Mouse (Mus musculus) kidney, embryonic 14.5 days (tissue): ENCODE measurements around the gene Ogdh. TPM values are rescaled to one million over a fixed set of nuclear protein-coding genes. Genes with fewer than 3 reads are reported as not detected.
A peak's percentile ranks its signal among the peaks of the same experiment; 100 is the strongest.

Experiments used
- ATAC-seq: fragments of 200-750 bp; cut with Nextera tagmentation; 2 replicates; pipeline ENCODE4 v1.8.0; 2017; ENCODE audit warnings: moderate number of reproducible peaks, mild to moderate bottlenecking, moderate TSS enrichment, moderate library complexity; ENCODE audit not compliant: low FRiP score, low TSS enrichment
- H3K27ac ChIP-seq: fragments of 300-500 bp; sonication (generic); 2 replicates; pipeline ENCODE4 v1.5.1; 2014; ENCODE audit warnings: low read depth, mild to moderate bottlenecking, low read length, moderate library complexity, mixed read lengths
- H3K27me3 ChIP-seq: fragments of 300-500 bp; sonication (generic); 2 replicates; pipeline ENCODE4 v1.6.1; 2014; ENCODE audit warnings: mild to moderate bottlenecking, low read length; ENCODE audit not compliant: control insufficient read depth, insufficient read depth
- H3K36me3 ChIP-seq: fragments of 300-500 bp; sonication (generic); 2 replicates; pipeline ENCODE4 v1.6.1; 2014; ENCODE audit warnings: low read length, mixed read lengths; ENCODE audit not compliant: control insufficient read depth, insufficient read depth
- H3K4me1 ChIP-seq: fragments of 300-500 bp; sonication (generic); 2 replicates; pipeline ENCODE4 v1.6.1; 2014; ENCODE audit warnings: low read length, mixed read lengths; ENCODE audit not compliant: control insufficient read depth, insufficient read depth
- H3K4me2 ChIP-seq: fragments of 300-500 bp; sonication (generic); replicated peaks from 2 replicates; pipeline ENCODE4 v1.6.1; 2014; ENCODE audit warnings: low read depth, mild to moderate bottlenecking, low read length
- H3K4me3 ChIP-seq: fragments of 300-500 bp; sonication (generic); 2 replicates; pipeline ENCODE4 v1.5.1; 2014; ENCODE audit warnings: mild to moderate bottlenecking, low read length
- H3K9ac ChIP-seq: fragments of 300-500 bp; sonication (generic); 2 replicates; pipeline ENCODE4 v1.6.1; 2014; ENCODE audit warnings: low read depth, mild to moderate bottlenecking, low read length, moderate library complexity
- H3K9me3 ChIP-seq: fragments of 300-500 bp; sonication (generic); 2 replicates; pipeline ENCODE4 v1.6.1; 2016; ENCODE audit warnings: low read length; ENCODE audit not compliant: control insufficient read depth
- WGBS: fragments of 180-500 bp; shearing (Covaris S2); extraction: QIAGEN DNeasy Blood & Tissue Kit; methylation state at CpG from one replicate; pipeline ENCODE4 v1.1.7; 2014; 5-methylcytosine and 5-hydroxymethylcytosine counted together
- polyA plus RNA-seq: library from polyadenylated mRNA; unstranded; fragments of >200 nt; fragmentation: Nextera tagmentation; extraction: Ambion mirVana; gene quantifications from 2 replicates; pipeline ENCODE4 v1.2.1, GENCODE M21; 2014

The Ogdh gene
- polyA plus RNA-seq, 1 experiment from 2014 or later: 108 TPM

DNA sequence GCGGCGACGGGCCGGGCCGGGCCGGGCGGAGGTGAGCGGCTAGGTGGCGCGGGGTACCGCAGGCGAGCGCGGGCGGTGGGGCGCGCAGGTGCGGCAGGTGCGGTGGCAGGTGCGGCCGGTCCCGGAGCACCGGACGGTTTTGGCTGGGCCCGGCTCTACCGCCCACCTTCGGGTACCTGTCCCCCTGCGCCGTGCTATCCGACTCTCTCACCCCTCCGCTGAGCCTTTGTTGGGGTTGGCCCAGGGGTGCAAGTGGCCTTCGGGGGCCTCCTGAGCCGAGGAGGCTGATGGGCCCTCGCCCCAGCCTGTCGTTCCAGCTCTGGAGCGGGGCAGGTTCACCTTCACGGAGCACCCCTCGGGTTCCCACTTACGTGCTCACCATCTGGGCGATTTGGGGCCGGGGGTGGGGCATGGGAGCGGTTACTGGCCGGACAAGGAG is 98.1 kb downstream of the Ogdh start:
- Histone ChIP-seq H3K4me2 (peak overlapping the region; percentile 83), H3K9ac (peak overlapping the region; percentile 85), H3K36me3 (peaks cover 7% of the 10 kb centered on the region), H3K9me3 (no peaks in the 10 kb centered on the region), H3K4me3 (peak overlapping the region; percentile 92), H3K27me3 (no peaks in the 10 kb centered on the region), H3K4me1 (peaks cover 16% of the 10 kb centered on the region), H3K27ac (0 out of 2 replicates have a peak overlapping the region, but pooled peaks have one; percentile 47)
- ATAC-seq: peak; percentile 43
- WGBS: 1% methylated on average over 34 of the region's 43 CpGs

DNA sequence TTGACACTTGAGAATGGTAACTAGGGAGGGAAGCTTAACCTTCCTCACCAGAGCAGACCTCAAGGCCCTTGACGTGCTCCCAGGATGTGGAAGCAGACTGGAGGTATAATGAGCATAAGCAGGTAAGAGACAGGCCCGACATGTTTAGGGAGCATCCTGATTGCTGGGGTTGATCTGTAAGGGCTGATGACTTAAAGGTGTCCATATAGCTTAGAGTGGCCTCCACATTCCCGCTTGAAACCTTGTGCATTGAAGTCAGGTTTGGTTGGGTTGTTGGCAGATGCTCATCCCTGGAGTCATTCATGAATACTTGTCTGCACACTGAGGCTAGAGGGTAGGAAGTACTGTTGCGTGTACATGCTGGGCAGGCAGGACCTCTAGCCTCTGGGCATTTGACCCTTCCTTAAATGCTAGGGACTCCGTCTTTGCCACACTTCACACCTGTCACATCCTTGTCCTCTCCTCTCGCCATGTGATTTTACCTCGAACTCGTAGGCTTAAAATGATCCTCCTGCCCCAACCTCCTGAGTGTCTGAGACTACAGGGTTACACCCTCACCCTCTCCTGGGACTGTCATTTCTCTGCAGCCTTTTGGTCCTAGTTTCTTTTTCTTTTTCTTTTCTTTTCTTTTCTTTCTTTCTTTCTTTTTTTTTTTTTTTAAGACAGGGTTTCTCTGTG is 99.1 kb downstream of the Ogdh start:
- H3K36me3 ChIP-seq: peaks cover 16% of the 10 kb centered on the region
- no peak for ATAC-seq

DNA sequence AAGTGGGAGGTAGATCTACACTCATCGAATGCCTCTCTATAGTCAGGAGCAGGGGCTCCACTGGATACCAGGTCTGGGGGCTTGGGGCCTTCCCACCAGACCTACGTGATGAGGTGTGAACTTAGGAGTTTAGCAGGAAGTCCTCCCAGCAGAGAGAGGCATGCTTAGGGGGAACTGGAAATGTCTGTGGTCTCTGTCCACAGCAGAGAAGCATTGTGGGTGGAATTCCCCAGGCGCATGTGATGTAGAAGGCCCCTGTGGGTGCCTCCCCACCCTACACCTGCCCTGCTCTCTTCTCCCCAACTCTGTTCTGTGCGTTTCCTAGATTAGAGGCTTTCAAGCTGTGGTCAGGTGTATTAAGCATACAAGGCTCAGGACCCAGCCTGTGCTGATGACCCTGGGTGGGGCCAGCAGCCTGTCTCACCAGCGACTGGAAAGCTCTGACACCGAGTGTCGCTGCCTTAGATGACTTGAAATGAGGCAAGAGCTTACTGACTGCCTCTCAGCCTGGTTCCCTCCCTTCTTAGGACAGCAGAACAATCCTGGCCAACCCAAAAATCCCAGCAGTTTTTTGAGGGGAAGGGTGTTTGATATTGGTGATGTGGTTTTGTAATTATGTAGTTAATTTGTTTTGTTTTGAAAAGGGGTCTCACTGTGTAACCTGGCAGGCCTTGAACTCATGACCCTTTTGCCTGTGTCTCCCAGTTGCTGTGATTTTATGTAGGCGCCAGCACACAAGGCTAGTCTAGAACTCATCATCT is 100.3 kb downstream of the Ogdh start:
- Histone ChIP-seq H3K36me3 (peaks cover 28% of the 10 kb centered on the region), H3K4me2 (no peak overlapping the region), H3K4me1 (peaks cover 16% of the 10 kb centered on the region), H3K9me3 (no peaks in the 10 kb centered on the region), H3K4me3 (no peak overlapping the region), H3K27me3 (no peaks in the 10 kb centered on the region), H3K9ac (0 out of 2 replicates have a peak overlapping the region, but pooled peaks have one; percentile 23), H3K27ac (no peak overlapping the region)
- no peak for ATAC-seq
- WGBS: 86% methylated on average over 8 of the region's 8 CpGs

More for the DNA sequence above, 99.1 kb downstream of the Ogdh start:
- no peaks in the 10 kb centered on the region for H3K9me3 ChIP-seq
- WGBS: 83% methylated on average over 8 of the region's 8 CpGs
- H3K4me3 ChIP-seq: peak overlapping the region; percentile 92
- peak overlapping the region; percentile 83 for H3K4me2 ChIP-seq
- peak overlapping the region; percentile 85; the same call in 1 of the 2 replicates for H3K9ac ChIP-seq
- H3K4me1 ChIP-seq: peaks cover 16% of the 10 kb centered on the region
- H3K27me3 ChIP-seq: no peaks in the 10 kb centered on the region
- no peak overlapping the region for H3K27ac ChIP-seq

DNA sequence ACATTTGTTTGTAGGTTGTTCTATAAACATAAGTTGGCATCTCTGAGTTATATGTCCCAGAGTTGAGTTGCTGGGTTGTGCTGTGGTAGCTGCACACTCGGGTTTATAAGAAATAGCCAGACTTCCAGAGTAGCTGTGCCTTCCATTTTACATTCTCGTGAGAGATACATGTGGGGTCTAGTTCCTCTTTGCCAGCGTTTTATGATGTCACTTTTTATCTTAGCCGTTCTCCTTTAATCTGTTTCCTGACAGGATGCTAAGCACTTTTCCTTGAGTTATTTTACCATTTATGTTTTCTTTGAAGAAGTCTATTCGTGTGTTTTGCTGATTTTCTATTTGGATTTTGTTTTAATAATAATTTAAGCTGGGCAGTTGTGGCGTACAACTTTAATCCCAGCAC is 101.4 kb downstream of the Ogdh start:
- 82% methylated on average over 6 of the region's 6 CpGs for WGBS
- ATAC-seq: no peak

DNA sequence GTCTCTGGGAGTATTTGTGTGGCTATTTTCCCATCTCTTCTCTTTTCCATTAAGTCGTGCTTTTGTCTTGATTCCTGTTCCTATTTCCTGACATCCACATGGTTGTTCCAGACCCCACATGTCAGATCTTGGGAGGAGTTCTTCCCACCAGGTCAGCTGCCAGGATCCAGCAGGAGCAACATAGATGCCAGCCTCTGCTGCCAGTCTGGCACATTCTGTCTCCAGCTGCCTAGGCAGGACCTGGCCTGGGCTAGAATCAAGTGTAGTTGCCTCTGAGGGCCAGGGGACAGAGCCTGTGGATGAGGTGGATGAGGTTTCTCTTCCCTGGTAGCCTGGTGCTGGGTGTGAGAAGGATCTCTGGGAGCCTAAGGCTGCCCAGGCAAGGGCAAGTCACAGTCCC is 102.4 kb downstream of the Ogdh start:
- Histone ChIP-seq H3K4me3 (no peak overlapping the region), H3K27me3 (no peaks in the 10 kb centered on the region), H3K4me2 (no peak overlapping the region), H3K36me3 (peaks cover 48% of the 10 kb centered on the region), H3K9ac (no peak overlapping the region), H3K9me3 (no peaks in the 10 kb centered on the region), H3K4me1 (peaks cover 16% of the 10 kb centered on the region), H3K27ac (no peak overlapping the region)
- 67% methylated on average over 1 of the region's 1 CpGs for WGBS
- ATAC-seq: no peak

More for the DNA sequence above, 101.4 kb downstream of the Ogdh start:
- Histone ChIP-seq H3K36me3 (peaks cover 40% of the 10 kb centered on the region), H3K4me2 (no peak overlapping the region), H3K9ac (no peak overlapping the region), H3K4me1 (peaks cover 16% of the 10 kb centered on the region), H3K4me3 (no peak overlapping the region), H3K9me3 (no peaks in the 10 kb centered on the region), H3K27ac (no peak overlapping the region), H3K27me3 (no peaks in the 10 kb centered on the region)

DNA sequence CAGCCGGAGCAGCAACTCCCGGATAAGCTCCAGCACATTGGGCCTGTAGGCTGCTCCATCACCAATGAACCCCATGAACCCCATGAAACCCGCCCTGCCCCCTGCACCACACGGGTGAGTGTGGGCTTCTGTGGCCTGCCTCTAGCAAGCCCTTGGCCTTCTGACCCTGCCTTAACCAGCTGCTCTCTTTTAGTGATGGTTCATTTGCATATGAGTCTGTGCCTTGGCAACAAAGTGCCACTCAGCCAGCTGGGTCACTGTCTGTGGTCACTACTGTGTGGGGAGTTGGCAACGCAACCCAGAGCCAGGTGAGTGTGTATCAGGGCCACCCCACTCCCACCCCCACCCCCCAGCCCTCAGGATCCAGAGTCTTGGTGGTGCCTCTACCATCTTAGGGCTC is 104.1 kb downstream of the Ogdh start:
- no peak overlapping the region for H3K27ac ChIP-seq
- no peak overlapping the region for H3K4me2 ChIP-seq
- no peaks in the 10 kb centered on the region for H3K27me3 ChIP-seq
- ATAC-seq: no peak
- H3K4me3 ChIP-seq: no peak overlapping the region
- H3K9me3 ChIP-seq: no peaks in the 10 kb centered on the region
- no peak overlapping the region for H3K9ac ChIP-seq
- H3K36me3 ChIP-seq: peaks cover 64% of the 10 kb centered on the region
- peaks cover 7% of the 10 kb centered on the region; the same call in 1 of the 2 replicates for H3K4me1 ChIP-seq
- 88% methylated on average over 5 of the region's 5 CpGs for WGBS

DNA sequence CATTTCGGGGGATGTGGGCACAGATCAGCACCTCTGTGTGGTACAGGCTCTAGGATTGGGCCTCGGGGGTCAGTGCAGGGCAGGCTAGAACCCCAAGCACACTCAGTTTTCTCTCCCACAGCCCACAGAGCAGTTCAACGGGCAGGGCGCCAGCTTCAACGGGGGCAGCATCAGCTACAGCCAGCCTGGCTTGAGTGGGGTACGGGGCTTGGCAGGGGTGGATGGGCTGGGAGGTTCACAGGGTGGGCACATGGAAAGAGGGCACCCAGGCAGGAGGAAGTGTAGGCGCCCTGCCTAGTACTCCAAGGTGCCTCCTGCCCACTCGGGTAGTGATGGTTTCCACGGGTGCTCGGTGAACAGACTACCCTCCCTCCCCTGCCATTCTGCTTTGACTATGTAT is 106.7 kb downstream of the Ogdh start:
- H3K4me1 ChIP-seq: no peaks in the 10 kb centered on the region
- H3K36me3 ChIP-seq: peaks cover 84% of the 10 kb centered on the region
- ATAC-seq: no peak
- H3K9me3 ChIP-seq: no peaks in the 10 kb centered on the region
- no peaks in the 10 kb centered on the region for H3K27me3 ChIP-seq
- no peak overlapping the region for H3K4me3 ChIP-seq
- 96% methylated on average over 10 of the region's 10 CpGs for WGBS
- H3K27ac ChIP-seq: no peak overlapping the region
- H3K4me2 ChIP-seq: no peak overlapping the region
- no peak overlapping the region for H3K9ac ChIP-seq

DNA sequence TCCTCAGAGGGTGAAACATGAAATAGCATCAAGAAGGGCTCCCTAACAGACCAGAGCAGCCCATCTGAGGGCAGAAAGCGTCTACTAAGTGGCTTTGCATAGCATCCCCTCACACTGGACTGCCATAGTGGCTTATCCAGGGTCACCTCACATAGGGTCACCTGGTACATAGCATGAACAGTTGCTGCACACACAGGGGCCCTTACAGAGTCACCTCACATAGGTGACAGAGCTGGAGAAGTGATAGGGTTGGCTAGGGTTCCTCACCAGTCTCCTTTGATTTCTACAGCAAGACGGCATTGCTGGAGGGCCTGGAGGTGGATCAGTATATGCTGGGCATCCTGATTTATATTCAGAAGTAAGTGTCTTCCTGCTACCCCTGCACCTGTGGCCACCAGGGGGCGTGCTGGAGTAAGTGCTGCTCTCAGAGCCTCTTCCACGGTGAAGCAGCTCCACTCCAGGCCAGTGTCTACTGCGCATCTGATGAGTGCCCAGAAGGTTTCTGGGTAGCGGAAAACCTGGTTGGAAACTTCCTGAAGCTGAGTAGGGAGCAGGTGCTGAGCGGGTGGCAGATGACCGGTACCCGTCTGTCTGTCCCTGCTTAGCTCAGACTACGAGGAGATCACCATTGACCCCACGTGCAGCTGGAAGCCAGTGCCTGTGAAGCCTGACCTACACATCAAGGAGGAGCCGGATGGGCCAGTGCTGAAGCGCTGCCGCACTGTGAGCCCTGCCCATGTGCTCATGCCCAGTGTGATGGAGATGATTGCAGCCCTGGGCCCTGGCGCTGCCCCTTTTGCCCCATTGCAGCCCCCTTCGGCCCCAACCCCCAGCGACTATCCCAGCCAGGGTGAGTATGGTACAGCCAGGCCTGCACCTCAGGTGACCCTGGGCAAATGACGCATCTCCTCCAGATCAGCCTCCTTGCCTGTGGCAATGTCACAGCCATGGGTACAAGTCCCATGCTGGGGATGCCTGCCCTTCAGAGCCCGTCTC is 111.4 kb downstream of the Ogdh start:
- peaks cover 78% of the 10 kb centered on the region for H3K36me3 ChIP-seq
- H3K27ac ChIP-seq: no peak overlapping the region
- 90% methylated on average over 19 of the region's 19 CpGs for WGBS
- H3K4me1 ChIP-seq: peaks cover 21% of the 10 kb centered on the region
- H3K27me3 ChIP-seq: no peaks in the 10 kb centered on the region
- no peak overlapping the region for H3K4me3 ChIP-seq
- no peak overlapping the region for H3K4me2 ChIP-seq
- no peak overlapping the region for H3K9ac ChIP-seq
- H3K9me3 ChIP-seq: no peaks in the 10 kb centered on the region
- ATAC-seq: no peak
